Mouse (Mus musculus) megakaryocyte, adult 5-6 weeks (primary cell): ENCODE measurements around the gene Kif1b. TPM values are rescaled to one million over a fixed set of nuclear protein-coding genes. Genes with fewer than 3 reads are reported as not detected.

Source experiments
- ATAC-seq: 2 replicates; pipeline ENCODE4 v1.8.0; 2016; ENCODE audit warnings: mild to moderate bottlenecking, inconsistent platforms; ENCODE audit not compliant: poor library complexity, severe bottlenecking
- total RNA-seq, 2 experiments: library from RNA; stranded (forward) in 1 of 2; stranded (reverse) in 1 of 2; fragments of 153-499, 151-499 nt in 1 of 2; fragments of 221-1000, 200-1000 nt in 1 of 2; gene quantifications; 2 replicates each; pipeline versions ENCODE4 v1.2.3 to v1.2.4; 2015 to 2017

Kif1b gene
- total RNA-seq, 2 experiments from 2014 or later: 26.3 to 30.2 TPM

GRCm38 (mm10) chr4:149147528-149147927 is 160.0 kb downstream of the Kif1b start:
- peak; percentile 41 for ATAC-seq

- no peak for ATAC-seq
These were observed 162.3 kb downstream of the Kif1b start for GRCm38 (mm10) chr4:149145151-149145550.

- peak; percentile 82 for ATAC-seq
These were observed 163.0 kb downstream of the Kif1b start for GRCm38 (mm10) chr4:149144459-149144858.

- ATAC-seq: 0 out of 2 replicates have a peak, but pooled peaks have one; percentile 38
These were observed 163.9 kb downstream of the Kif1b start for GRCm38 (mm10) chr4:149143594-149143993.

GRCm38 (mm10) chr4:149138515-149138914 is 169.0 kb downstream of the Kif1b start:
- ATAC-seq: no peak

- ATAC-seq: peak; percentile 98
These were observed 170.3 kb downstream of the Kif1b start, which contains the start of gene Cenps for GRCm38 (mm10) chr4:149136982-149137770. Gene Cenps (minus strand): TSS chr4:149137629.

- no peak for ATAC-seq
These were observed 171.2 kb downstream of the Kif1b start for GRCm38 (mm10) chr4:149136116-149136850.

GRCm38 (mm10) chr4:149133395-149133794 is 174.1 kb downstream of the Kif1b start:
- ATAC-seq: no peak

- no peak for ATAC-seq
These were observed 175.5 kb downstream of the Kif1b start for GRCm38 (mm10) chr4:149131789-149132565.

GRCm38 (mm10) chr4:149131021-149131752 is 176.3 kb downstream of the Kif1b start:
- no peak for ATAC-seq

- no peak for ATAC-seq
These were observed 179.0 kb downstream of the Kif1b start for GRCm38 (mm10) chr4:149128467-149128866.

- ATAC-seq: no peak
These were observed 180.8 kb downstream of the Kif1b start, which contains the start of gene Cort for GRCm38 (mm10) chr4:149126663-149127062. Gene Cort (minus strand): TSS chr4:149126763.

Other genes with a start within 250 kb of the Kif1b start
- gene Pex14, start 207.8 kb downstream of the Kif1b start, total RNA-seq (2015): 7.7 and 7.8 TPM in 2 replicates
- gene Pex14, start 207.8 kb downstream of the Kif1b start, total RNA-seq (2017): 10.7 and 12.3 TPM in 2 replicates
- 11.5 and 14.6 TPM in 2 replicates for gene Dffa, start 203.5 kb downstream of the Kif1b start, total RNA-seq (2015)
- 14.8 and 16.7 TPM in 2 replicates for gene Dffa, start 203.5 kb downstream of the Kif1b start, total RNA-seq (2017)
- gene Cort, start 180.9 kb downstream of the Kif1b start, total RNA-seq (2015): not detected in 2 replicates
- gene Cort, start 180.9 kb downstream of the Kif1b start, total RNA-seq (2017): 0.51 TPM in 1 of 2 replicates, not detected in the other
- 13.0 and 15.8 TPM in 2 replicates for gene Cenps, start 170.1 kb downstream of the Kif1b start, total RNA-seq (2015)
- gene Cenps, start 170.1 kb downstream of the Kif1b start, total RNA-seq (2017): 7.7 and 18.6 TPM in 2 replicates
- gene Pgd, start 140.9 kb downstream of the Kif1b start, total RNA-seq (2015): 163 and 175 TPM in 2 replicates
- gene Pgd, start 140.9 kb downstream of the Kif1b start, total RNA-seq (2017): 146 and 161 TPM in 2 replicates
- gene Ube4b, start 119.1 kb upstream of the Kif1b start, total RNA-seq (2015): 31.7 and 41.1 TPM in 2 replicates
- 22.4 and 26.3 TPM in 2 replicates for gene Ube4b, start 119.1 kb upstream of the Kif1b start, total RNA-seq (2017)
- gene Rbp7, start 147.3 kb upstream of the Kif1b start, total RNA-seq (2015): not detected in 2 replicates
- gene Rbp7, start 147.3 kb upstream of the Kif1b start, total RNA-seq (2017): not detected in 2 replicates
- not detected in 2 replicates for gene Tmem274, start 169.7 kb upstream of the Kif1b start, total RNA-seq (2015)
- not detected in 2 replicates for gene Tmem274, start 169.7 kb upstream of the Kif1b start, total RNA-seq (2017)
- 4.0 and 5.1 TPM in 2 replicates for gene Nmnat1, start 177.5 kb upstream of the Kif1b start, total RNA-seq (2015)
- gene Nmnat1, start 177.5 kb upstream of the Kif1b start, total RNA-seq (2017): 3.8 and 6.0 TPM in 2 replicates
- 17.2 and 19.1 TPM in 2 replicates for gene Lzic, start 177.5 kb upstream of the Kif1b start, total RNA-seq (2015)
- gene Lzic, start 177.5 kb upstream of the Kif1b start, total RNA-seq (2017): 22.2 and 53.8 TPM in 2 replicates
- 6.2 and 8.4 TPM in 2 replicates for gene Ctnnbip1, start 210.5 kb upstream of the Kif1b start, total RNA-seq (2015)
- gene Ctnnbip1, start 210.5 kb upstream of the Kif1b start, total RNA-seq (2017): 9.7 and 10.8 TPM in 2 replicates